Mouse (Mus musculus) adrenal gland, postnatal 4 days (tissue): ENCODE measurements at regions not wholly inside any gene's neighbourhood (a gene's known extent, or its start where the extent isn't known, plus 50 kb on each side); places are given as distances from the start of the nearest gene placed in this dataset.

Experiments
- DNase-seq, 2 experiments: peaks; one replicate each; pipeline ENCODE4 v3.0.0; 2021 to 2022; ENCODE audit warnings: low spot score in 2 of 2, mixed read lengths in 2 of 2

GRCm38 (mm10) chr3:149233191-149233641 lies 242.9 kb upstream of the Adgrl2 start:
- DNase-seq, result no peak

- DNase-seq, result no peak
These were observed 241.0 kb upstream of the Adgrl2 start for GRCm38 (mm10) chr3:149231346-149231745.

- no peak for DNase-seq
These were observed 237.2 kb upstream of the Adgrl2 start for GRCm38 (mm10) chr3:149227556-149227955.

GRCm38 (mm10) chr3:149226723-149227122 lies 236.4 kb upstream of the Adgrl2 start:
- DNase-seq, result no peak

GRCm38 (mm10) chr3:149225684-149226083 lies 235.3 kb upstream of the Adgrl2 start:
- no peak for DNase-seq

- DNase-seq, result no peak
These were observed 233.9 kb upstream of the Adgrl2 start for GRCm38 (mm10) chr3:149224271-149224670.

- no peak for DNase-seq
These were observed 233.4 kb upstream of the Adgrl2 start for GRCm38 (mm10) chr3:149223776-149224175.

- DNase-seq, result no peak
These were observed 230.6 kb upstream of the Adgrl2 start for GRCm38 (mm10) chr3:149220958-149221357.

- no peak for DNase-seq
These were observed 230.1 kb upstream of the Adgrl2 start for GRCm38 (mm10) chr3:149220304-149220951.

- no peak for DNase-seq
These were observed 229.3 kb upstream of the Adgrl2 start for GRCm38 (mm10) chr3:149219381-149220303.

- no peak for DNase-seq
These were observed 227.8 kb upstream of the Adgrl2 start for GRCm38 (mm10) chr3:149217916-149218803.

- DNase-seq, result no peak
These were observed 226.5 kb upstream of the Adgrl2 start for GRCm38 (mm10) chr3:149216759-149217400.

- no peak for DNase-seq
These were observed 225.3 kb upstream of the Adgrl2 start for GRCm38 (mm10) chr3:149215691-149216090.

- DNase-seq, result no peak
These were observed 221.6 kb upstream of the Adgrl2 start for GRCm38 (mm10) chr3:149211909-149212308.

- DNase-seq, result no peak
These were observed 218.9 kb upstream of the Adgrl2 start for GRCm38 (mm10) chr3:149209260-149209659.

GRCm38 (mm10) chr3:149203451-149203850 lies 213.1 kb upstream of the Adgrl2 start:
- no peak for DNase-seq

GRCm38 (mm10) chr3:149196477-149197185 lies 206.3 kb upstream of the Adgrl2 start:
- no peak for DNase-seq

GRCm38 (mm10) chr3:149190856-149191576 lies 200.7 kb upstream of the Adgrl2 start:
- no peak for DNase-seq

GRCm38 (mm10) chr3:149184136-149184551 lies 193.8 kb upstream of the Adgrl2 start:
- no peak for DNase-seq
